Mouse (Mus musculus) granulocyte monocyte progenitor cell, adult 5-6 weeks (primary cell): ENCODE results near the gene Bcat1. TPM values are rescaled to one million over a fixed set of nuclear protein-coding genes. Genes with fewer than 3 reads are reported as not detected.

Source experiments
- ATAC-seq: replicated peaks from 2 replicates; pipeline ENCODE4 v1.8.0; 2016; ENCODE audit warnings: mild to moderate bottlenecking, moderate TSS enrichment, inconsistent platforms; ENCODE audit not compliant: poor library complexity, severe bottlenecking
- total RNA-seq, 2 experiments: library from RNA; stranded (forward) in 1 of 2; stranded (reverse) in 1 of 2; fragments of 200-712, 200-1000 nt in 1 of 2; fragments of >200 nt in 1 of 2; fragmentation: Nextera tagmentation in 1 of 2; gene quantifications; 2 replicates each; pipeline ENCODE4 v1.2.3; 2014 to 2017

The Bcat1 gene
- total RNA-seq, 2 experiments from 2014 or later, result 0.52 to 2.1 TPM

DNA sequence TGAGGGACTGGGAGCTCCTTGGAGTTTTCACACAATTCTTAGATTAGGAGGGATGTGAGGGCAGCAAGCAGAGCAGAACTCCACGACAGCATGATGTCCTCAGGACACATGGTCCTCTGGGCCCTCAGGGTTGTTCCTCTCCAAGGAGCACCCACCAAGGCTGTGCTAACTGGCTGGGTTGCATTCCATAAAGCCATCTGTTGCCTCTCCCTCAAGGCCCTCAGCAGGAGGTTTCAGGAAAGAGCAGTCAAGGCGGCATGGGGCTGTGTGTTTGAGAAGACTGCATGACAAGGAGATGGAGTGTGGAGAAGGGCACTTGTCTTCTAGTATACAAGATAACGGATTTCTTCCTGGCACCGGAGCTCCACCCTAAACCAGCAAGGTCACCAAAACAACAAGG, 13.2 kb downstream of the Bcat1 start:
- ATAC-seq, result no peak

- no peak for ATAC-seq
Observed at GRCm38 (mm10) chr6:145061361-145061760, 14.6 kb downstream of the Bcat1 start.

DNA sequence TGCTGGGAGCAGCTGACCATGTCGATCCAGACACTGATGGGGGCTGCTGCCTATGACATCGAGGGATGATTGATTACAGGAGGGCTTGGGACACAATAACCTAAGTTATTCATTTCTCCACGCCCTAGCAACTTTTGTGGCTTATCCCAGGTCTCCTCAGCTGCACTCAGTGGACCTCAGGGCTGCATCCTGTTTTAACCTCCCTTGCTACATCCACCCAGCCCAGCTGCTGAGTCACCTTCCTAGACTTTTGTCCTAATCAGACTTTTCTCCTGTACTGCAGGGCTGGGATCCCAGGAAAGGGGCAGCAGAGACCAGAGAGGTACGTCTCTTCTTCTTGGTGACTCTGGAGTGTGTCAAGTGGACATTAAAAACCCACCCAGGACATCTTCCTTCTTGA, 19.9 kb downstream of the Bcat1 start:
- ATAC-seq, result 0 out of 2 replicates have a peak, but pooled peaks have one; percentile 22

DNA sequence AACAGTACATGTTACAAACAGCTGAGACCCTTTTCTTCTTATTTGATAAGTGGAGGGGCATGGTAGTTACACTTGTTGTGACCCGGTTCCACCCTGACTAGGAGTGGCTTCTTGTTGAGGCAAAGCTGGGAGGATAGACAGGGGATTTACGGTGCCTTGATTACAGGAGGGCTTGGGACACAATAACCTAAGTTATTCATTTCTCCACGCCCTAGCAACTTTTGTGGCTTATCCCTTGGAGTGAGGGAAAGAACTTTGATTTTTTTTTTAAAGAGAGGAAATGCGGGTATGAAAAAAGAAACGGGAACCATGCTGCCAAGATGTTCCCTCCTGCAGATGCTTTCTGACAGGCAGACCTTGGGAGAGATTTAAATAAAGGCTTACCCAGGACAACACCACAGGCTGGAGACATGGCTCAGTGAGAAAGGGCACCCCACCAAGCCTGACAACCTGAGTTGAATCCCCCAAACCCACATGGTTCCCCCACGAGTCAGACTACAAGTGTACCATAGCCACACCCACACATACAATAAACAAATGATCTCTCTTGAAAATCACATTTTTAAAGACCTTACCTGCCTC, 20.6 kb downstream of the Bcat1 start:
- no peak for ATAC-seq

DNA sequence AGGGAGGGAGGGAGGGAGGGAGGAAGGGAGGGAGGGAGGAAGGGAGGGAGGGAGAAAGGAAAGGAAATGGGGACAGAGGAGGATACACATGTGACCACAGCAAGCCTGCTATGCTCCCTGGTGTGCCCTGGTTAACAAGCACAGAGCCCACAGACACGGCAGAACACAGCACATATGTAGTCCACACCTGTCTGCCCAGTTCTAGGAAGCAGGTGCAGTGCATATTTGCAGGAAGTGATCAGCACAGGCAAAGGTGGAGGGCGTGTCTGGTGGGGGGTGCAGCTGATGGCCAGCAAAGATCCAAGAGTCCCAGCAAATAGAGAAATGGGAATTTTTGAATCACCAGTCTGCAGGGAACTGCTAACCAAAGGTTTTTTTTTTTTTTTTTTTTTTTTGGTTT, 23.3 kb downstream of the Bcat1 start:
- no peak for ATAC-seq

DNA sequence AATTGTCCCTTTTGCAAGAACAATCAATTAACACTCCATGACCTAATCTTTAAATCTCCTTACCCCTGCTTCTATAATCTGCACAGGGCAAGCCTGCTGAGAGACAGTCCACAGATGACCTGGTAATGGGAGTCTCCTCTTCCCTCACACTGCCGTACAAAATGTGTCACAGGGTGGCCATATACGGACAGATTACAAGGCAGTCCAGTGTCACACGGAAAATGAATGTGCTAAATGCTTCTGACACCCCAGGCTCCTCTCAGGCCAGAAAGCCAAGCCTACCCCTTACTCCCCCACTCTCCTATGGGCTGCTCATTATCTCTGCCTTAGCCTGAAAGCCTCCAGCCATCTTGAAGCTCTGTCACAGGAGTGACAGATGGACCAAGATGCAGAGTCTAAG, 25.1 kb downstream of the Bcat1 start:
- no peak for ATAC-seq

DNA sequence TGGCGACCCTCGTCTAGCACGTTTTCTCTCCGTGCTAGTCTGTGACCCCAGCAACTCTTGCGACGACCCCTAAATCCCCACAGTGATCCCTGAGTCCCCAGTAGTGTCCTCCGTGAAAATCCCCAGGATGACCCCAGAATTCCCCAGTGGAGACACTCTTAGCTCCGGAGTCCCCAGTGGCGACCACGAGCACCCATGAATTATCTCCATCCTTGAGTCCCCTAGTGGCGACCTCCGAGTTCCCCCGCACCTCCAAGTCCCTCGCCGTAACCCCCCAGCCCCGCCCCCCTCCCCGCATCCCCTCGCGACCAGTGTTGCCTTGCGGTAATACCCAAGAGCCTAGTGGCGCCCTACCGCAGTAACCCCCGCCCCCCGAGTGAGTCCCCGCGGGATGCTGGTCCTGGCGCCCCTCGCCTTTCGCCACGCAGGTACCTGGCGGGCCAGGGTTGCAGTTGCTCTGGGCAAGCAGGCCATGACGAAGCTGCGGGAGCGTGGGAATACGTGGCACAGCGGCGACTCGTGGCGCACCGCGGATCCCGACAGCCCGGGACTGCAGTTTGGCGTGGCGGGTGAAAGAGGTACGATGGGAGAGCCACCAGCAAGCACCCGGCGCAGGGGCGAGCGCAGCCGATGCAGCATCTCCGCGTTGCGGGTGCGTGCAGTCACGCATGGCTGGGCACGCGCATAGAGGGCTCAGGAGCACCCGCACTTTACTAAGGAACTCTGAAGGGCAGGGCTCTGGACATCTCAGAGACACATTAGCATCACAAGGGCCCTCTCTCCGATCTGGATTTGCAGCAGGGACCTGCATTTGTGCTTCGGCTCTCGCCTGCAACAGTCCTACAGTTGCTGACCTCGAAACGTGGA, 27.6 kb downstream of the Bcat1 start:
- ATAC-seq, result peak; percentile 32; the same call in 1 of the 2 replicates

DNA sequence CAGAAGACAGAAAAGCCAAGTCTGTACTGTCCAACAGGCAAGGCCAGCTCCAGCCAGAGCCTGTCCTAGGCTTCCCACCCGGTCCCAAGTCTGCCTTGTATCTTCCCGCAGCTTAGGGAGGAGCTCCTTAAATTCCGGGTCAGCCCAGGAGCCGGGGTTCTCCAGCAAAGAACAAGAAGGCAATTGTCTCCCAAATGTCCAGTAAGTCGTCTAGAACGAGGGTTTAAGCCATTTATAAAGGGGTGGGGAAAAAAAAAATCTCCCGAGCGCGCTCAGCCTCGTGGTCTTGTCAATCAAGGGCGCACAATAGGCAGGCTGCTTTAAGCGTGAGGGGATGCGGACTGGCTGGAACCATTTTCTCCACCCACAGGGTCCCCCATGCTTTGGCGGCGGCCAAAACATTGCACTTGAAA, 28.5 kb downstream of the Bcat1 start:
- ATAC-seq, result no peak

GRCm38 (mm10) chr6:145046266-145046890, 29.6 kb downstream of the Bcat1 start:
- ATAC-seq, result no peak

DNA sequence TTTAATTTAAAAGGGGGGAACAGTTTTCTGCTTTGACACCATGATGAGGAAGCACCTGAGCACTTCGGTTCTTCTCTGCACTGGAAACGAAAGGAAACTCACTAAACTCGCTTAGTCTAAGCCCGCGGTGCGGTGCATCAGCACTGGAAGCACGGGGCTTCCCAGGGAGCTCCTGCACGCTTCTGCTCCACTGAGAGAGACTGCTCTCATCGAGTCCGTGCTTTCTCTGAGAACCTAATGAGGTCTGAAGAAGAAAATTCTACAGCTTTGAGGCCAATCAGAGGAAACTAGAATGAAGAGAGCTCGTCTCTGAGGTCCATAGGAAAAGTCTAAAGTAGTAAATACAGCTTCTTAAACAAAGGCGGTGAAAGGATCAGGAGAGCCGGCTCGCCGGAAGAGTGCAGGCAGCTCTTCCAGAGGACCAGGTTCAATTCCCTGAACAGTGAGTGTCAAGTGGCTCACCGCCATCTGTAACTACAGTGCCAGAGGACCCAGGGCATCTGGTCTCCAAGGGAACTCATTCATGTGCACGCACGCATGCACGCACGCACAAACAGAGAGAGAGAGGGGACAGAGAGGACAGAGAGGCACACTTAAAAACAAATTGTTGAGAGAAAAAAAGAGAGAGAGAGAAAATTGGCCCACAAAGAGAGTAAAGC, 30.9 kb downstream of the Bcat1 start:
- ATAC-seq, result no peak

GRCm38 (mm10) chr6:145040732-145041131, 35.3 kb downstream of the Bcat1 start:
- ATAC-seq, result no peak

- no peak for ATAC-seq
Observed at GRCm38 (mm10) chr6:145037626-145038025, 38.4 kb downstream of the Bcat1 start.

GRCm38 (mm10) chr6:145035412-145035811, 40.6 kb downstream of the Bcat1 start:
- no peak for ATAC-seq

DNA sequence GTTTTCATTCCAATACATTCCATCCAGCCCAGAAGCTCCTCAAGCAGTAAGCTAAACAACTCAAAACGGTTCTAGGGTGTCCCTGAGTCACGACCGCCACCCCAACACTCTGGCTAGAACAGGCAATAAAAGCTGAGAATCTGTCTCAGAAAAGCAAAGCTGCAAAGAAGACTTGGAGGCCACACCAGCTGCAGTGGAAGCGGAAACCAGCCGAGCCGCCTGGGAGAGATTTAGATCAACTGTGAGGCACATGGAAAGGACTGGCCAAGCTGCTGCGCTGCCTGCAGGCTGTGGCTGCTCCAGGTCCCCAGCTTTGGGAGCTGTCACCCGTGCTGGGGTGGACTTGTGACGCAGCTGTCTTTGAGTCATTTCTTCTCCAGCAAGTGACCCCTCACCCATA, 45.4 kb downstream of the Bcat1 start:
- ATAC-seq, result no peak

GRCm38 (mm10) chr6:145023990-145024389, 52.0 kb downstream of the Bcat1 start:
- no peak for ATAC-seq

GRCm38 (mm10) chr6:145022966-145023725, 52.8 kb downstream of the Bcat1 start:
- ATAC-seq, result peak; percentile 68

GRCm38 (mm10) chr6:145022349-145022748, 53.6 kb downstream of the Bcat1 start:
- ATAC-seq, result no peak

GRCm38 (mm10) chr6:145020553-145020952, 55.4 kb downstream of the Bcat1 start:
- no peak for ATAC-seq

GRCm38 (mm10) chr6:145018295-145018694, 57.7 kb downstream of the Bcat1 start:
- ATAC-seq, result no peak

GRCm38 (mm10) chr6:145017508-145017907, 58.5 kb downstream of the Bcat1 start:
- no peak for ATAC-seq
